Mouse (Mus musculus) brain, embryonic 14.5 days (tissue): ENCODE measurements at regions not wholly inside any gene's neighbourhood (a gene's known extent, or its start where the extent isn't known, plus 50 kb on each side); places are given as distances from the start of the nearest gene placed in this dataset.
A peak's percentile ranks its signal among the peaks of the same experiment; 100 is the strongest.

Experiments used
- CTCF ChIP-seq: fragments of 200-500 bp; IDR thresholded peaks from 2 replicates; pipeline ENCODE4 v1.5.1; 2012; ENCODE audit warnings: inconsistent platforms, mild to moderate bottlenecking, moderate library complexity, borderline replicate concordance; ENCODE audit not compliant: insufficient read depth, insufficient read length; ENCODE audit errors: extremely low read depth
- POLR2A ChIP-seq: fragments of 200-500 bp; IDR thresholded peaks from 2 replicates; pipeline ENCODE4 v1.6.1; 2012; ENCODE audit warnings: mild to moderate bottlenecking, inconsistent platforms, borderline replicate concordance; ENCODE audit not compliant: poor library complexity, insufficient read depth, insufficient read length, severe bottlenecking; ENCODE audit errors: extremely low read depth

DNA sequence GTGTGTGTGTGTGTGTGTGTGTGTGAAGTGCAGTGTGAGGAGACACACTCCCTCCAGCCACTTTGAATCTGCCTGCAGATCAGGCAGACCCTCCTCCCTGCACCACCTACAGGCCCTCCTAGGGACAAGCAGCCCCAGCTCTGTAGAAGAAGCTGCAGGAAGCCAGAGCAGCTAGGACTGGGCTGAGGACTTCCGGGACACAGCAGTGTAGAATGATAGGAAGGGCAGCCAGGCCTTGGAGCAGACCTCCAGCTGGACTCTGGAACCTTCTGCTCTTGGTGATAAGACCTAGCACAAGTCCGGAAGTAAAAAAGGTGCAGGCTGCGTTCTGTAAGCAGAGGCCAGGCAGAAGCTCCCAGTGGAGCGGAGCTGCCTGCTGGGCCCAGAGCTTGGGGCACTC lies 95.8 kb upstream of the Trpm1 start:
- TF ChIP-seq CTCF (peak; percentile 36; the same call in 1 of the 2 replicates), POLR2A (no peak)
